Comparison of ENCODE assay signal across 8 mouse cellular contexts in the genomic region with DNA sequence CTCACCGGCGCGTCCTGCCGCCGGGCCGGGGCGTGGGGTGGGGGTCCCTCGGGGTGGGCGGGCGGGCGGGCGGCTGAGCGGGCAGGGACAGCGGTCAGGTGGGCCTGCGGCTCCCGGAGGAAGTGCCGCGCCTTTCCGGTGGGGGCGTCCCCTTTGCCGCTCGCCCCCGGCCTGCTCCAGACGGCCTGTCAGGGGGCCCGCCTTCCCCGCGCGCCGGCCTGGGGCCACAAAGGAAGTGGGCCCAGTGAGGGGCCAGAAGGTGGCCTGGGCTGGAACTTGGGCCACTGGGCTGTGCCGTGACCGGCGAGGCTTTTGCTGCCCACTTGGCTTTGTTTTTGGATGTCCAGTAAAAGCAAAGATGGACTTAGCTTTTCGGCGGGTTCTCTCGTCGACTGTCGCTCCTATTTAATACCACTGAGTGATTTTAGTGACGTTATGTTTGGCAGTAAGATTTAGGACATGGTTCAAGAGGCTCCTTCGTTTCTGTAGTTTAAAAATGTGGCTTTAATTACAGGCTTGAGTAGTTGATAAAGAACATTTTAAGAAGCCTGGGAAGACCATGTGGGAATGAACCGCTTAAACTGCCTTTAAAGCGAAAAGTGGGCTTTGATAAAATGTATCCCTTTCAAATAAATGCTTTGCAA. TPM values are rescaled to one million over a fixed set of nuclear protein-coding genes. Genes with fewer than 3 reads are reported as not detected.
DNase-seq lines count a peak whose midpoint lies in the region; ATAC-seq and TF ChIP-seq lines count a peak whose summit lies in the region.

No protein-coding gene starts in this region.

- H3K9me3 ChIP-seq in forebrain, embryonic 11.5 days (ENCODE audit: control insufficient read depth, low read length): no peaks in the 10 kb centered on the region
- H3K9me3 ChIP-seq in heart, embryonic 16.5 days (replicated peaks; ENCODE audit: control insufficient read depth, low read length): no peaks in the 10 kb centered on the region
- H3K9me3 ChIP-seq in kidney, postnatal 0 days (replicated peaks; ENCODE audit: low read length): no peaks in the 10 kb centered on the region
- H3K9me3 ChIP-seq in neural tube, embryonic 11.5 days (ENCODE audit: control insufficient read depth, low read length): no peaks in the 10 kb centered on the region
- H3K9me3 ChIP-seq in stomach, embryonic 16.5 days (replicated peaks; ENCODE audit: control insufficient read depth, low read length): no peaks in the 10 kb centered on the region

- H3K4me3 ChIP-seq in C2C12 (ENCODE audit: insufficient read depth, poor library complexity, severe bottlenecking): peak overlapping the region; percentile 74
- peak overlapping the region; percentile 89 for H3K4me3 ChIP-seq in forebrain, embryonic 11.5 days (ENCODE audit: low read depth, low read length)
- H3K4me3 ChIP-seq in heart, embryonic 16.5 days (ENCODE audit: low read length): peak overlapping the region; percentile 90
- peak overlapping the region; percentile 83 for H3K4me3 ChIP-seq in kidney, postnatal 0 days (replicated peaks; ENCODE audit: low read depth, low read length)
- peak overlapping the region; percentile 88 for H3K4me3 ChIP-seq in neural tube, embryonic 11.5 days (ENCODE audit: low read depth, low read length)
- peak overlapping the region; percentile 76 for H3K4me3 ChIP-seq in stomach, embryonic 16.5 days (replicated peaks; ENCODE audit: low read length)

- peaks cover 52% of the 10 kb centered on the region for H3K79me2 ChIP-seq in C2C12 (ENCODE audit: control insufficient read depth, insufficient read depth)

- 1% methylated on average over 27 of the region's 41 CpGs for WGBS in forebrain, embryonic 11.5 days
- WGBS in heart, embryonic 16.5 days: under 1% methylated on average over 27 of the region's 41 CpGs
- under 1% methylated on average over 31 of the region's 41 CpGs for WGBS in kidney, postnatal 0 days
- whole genome bisulfite sequencing in neural tube, embryonic 11.5 days: under 1% methylated on average over 25 of the region's 41 CpGs
- WGBS in stomach, embryonic 16.5 days: under 1% methylated on average over 41 of the region's 41 CpGs

- H3K4me1 ChIP-seq in forebrain, embryonic 11.5 days (replicated peaks; ENCODE audit: control insufficient read depth, insufficient read depth, low read length): peaks cover 4% of the 10 kb centered on the region; the same call in 1 of the 2 replicates
- peaks cover 17% of the 10 kb centered on the region for H3K4me1 ChIP-seq in heart, embryonic 16.5 days (ENCODE audit: control insufficient read depth, insufficient read depth, low read length)
- peaks cover 7% of the 10 kb centered on the region; the same call in 1 of the 2 replicates for H3K4me1 ChIP-seq in kidney, postnatal 0 days (replicated peaks; ENCODE audit: insufficient read depth, low read length)
- H3K4me1 ChIP-seq in neural tube, embryonic 11.5 days (ENCODE audit: control insufficient read depth, insufficient read depth, low read length): peaks cover 9% of the 10 kb centered on the region
- peaks cover 13% of the 10 kb centered on the region for H3K4me1 ChIP-seq in stomach, embryonic 16.5 days (ENCODE audit: control insufficient read depth, insufficient read depth, low read length)

- H3K27me3 ChIP-seq in C2C12 (ENCODE audit: control insufficient read depth, insufficient read depth, insufficient read length): no peaks in the 10 kb centered on the region
- H3K27me3 ChIP-seq in forebrain, embryonic 11.5 days (ENCODE audit: control insufficient read depth, insufficient read depth, low read length): no peaks in the 10 kb centered on the region
- no peaks in the 10 kb centered on the region for H3K27me3 ChIP-seq in heart, embryonic 16.5 days (ENCODE audit: control insufficient read depth, insufficient read depth, low read length)
- H3K27me3 ChIP-seq in kidney, postnatal 0 days (ENCODE audit: insufficient read depth, low read length): no peaks in the 10 kb centered on the region
- H3K27me3 ChIP-seq in neural tube, embryonic 11.5 days (ENCODE audit: control insufficient read depth, insufficient read depth, low read length): no peaks in the 10 kb centered on the region
- no peaks in the 10 kb centered on the region for H3K27me3 ChIP-seq in stomach, embryonic 16.5 days (ENCODE audit: control insufficient read depth, insufficient read depth, low read length)

- peak overlapping the region; percentile 96 for H3K27ac ChIP-seq in forebrain, embryonic 11.5 days (ENCODE audit: low read depth, low read length)
- peak overlapping the region; percentile 99 for H3K27ac ChIP-seq in heart, embryonic 16.5 days (ENCODE audit: low read length)
- H3K27ac ChIP-seq in kidney, postnatal 0 days: peak overlapping the region; percentile 98
- peak overlapping the region; percentile 96 for H3K27ac ChIP-seq in neural tube, embryonic 11.5 days (ENCODE audit: low read depth, low read length)
- peak overlapping the region; percentile 99 for H3K27ac ChIP-seq in stomach, embryonic 16.5 days (ENCODE audit: low read length)

- peak overlapping the region; percentile 98 for H3ac ChIP-seq in C2C12 (ENCODE audit: control insufficient read depth, insufficient read length, low read depth)

- H3K79me3 ChIP-seq in C2C12 (ENCODE audit: low read depth): peaks cover 50% of the 10 kb centered on the region

- peaks cover 29% of the 10 kb centered on the region for H3K36me3 ChIP-seq in C2C12 (ENCODE audit: control insufficient read depth, insufficient read depth)
- H3K36me3 ChIP-seq in forebrain, embryonic 11.5 days (ENCODE audit: control insufficient read depth, insufficient read depth, low read length): no peaks in the 10 kb centered on the region; the same call in 1 of the 2 replicates
- no peaks in the 10 kb centered on the region for H3K36me3 ChIP-seq in heart, embryonic 16.5 days (ENCODE audit: control insufficient read depth, insufficient read depth)
- no peaks in the 10 kb centered on the region for H3K36me3 ChIP-seq in kidney, postnatal 0 days (ENCODE audit: insufficient read depth, low read length)
- H3K36me3 ChIP-seq in neural tube, embryonic 11.5 days (ENCODE audit: control insufficient read depth, insufficient read depth, low read length): no peaks in the 10 kb centered on the region
- H3K36me3 ChIP-seq in stomach, embryonic 16.5 days (ENCODE audit: control insufficient read depth, insufficient read depth, low read length): no peaks in the 10 kb centered on the region

- peak overlapping the region; percentile 76 for H3K9ac ChIP-seq in forebrain, embryonic 11.5 days (ENCODE audit: low read length)
- H3K9ac ChIP-seq in heart, embryonic 16.5 days (ENCODE audit: low read length): peak overlapping the region; percentile 95
- peak overlapping the region; percentile 92 for H3K9ac ChIP-seq in kidney, postnatal 0 days (ENCODE audit: low read depth, low read length)
- peak overlapping the region; percentile 82 for H3K9ac ChIP-seq in neural tube, embryonic 11.5 days (ENCODE audit: low read length)
- peak overlapping the region; percentile 92 for H3K9ac ChIP-seq in stomach, embryonic 16.5 days (ENCODE audit: low read length)

- peak overlapping the region; percentile 67 for H3K4me2 ChIP-seq in forebrain, embryonic 11.5 days (ENCODE audit: low read depth, low read length, severe bottlenecking)
- H3K4me2 ChIP-seq in heart, embryonic 16.5 days (ENCODE audit: low read depth, low read length): peak overlapping the region; percentile 84
- peak overlapping the region; percentile 72 for H3K4me2 ChIP-seq in kidney, postnatal 0 days (ENCODE audit: low read length)
- peak overlapping the region; percentile 64 for H3K4me2 ChIP-seq in neural tube, embryonic 11.5 days (ENCODE audit: low read depth)
- peak overlapping the region; percentile 67 for H3K4me2 ChIP-seq in stomach, embryonic 16.5 days (ENCODE audit: low read depth, low read length)

- peak; percentile 76 for ATAC-seq in forebrain, embryonic 11.5 days (replicated peaks; ENCODE audit: low FRiP score)
- peak; percentile 69 for ATAC-seq in heart, embryonic 16.5 days (replicated peaks; ENCODE audit: extremely low read depth, insufficient read depth, low FRiP score)
- peak; percentile 58 for ATAC-seq in kidney, postnatal 0 days (replicated peaks; ENCODE audit: low FRiP score, low read depth)
- ATAC-seq in neural tube, embryonic 11.5 days (ENCODE audit: insufficient read depth, low FRiP score, low TSS enrichment): peak; percentile 61
- ATAC-seq in stomach, embryonic 16.5 days (ENCODE audit: insufficient read depth, low FRiP score): peak; percentile 69

- TF ChIP-seq CTCF in C2C12 (IDR thresholded peaks at IDR 0.05; ENCODE audit: control insufficient read depth, insufficient read depth, insufficient read length): no peak
- TF ChIP-seq CTCF in kidney, postnatal 0 days (IDR thresholded peaks at IDR 0.05; ENCODE audit: low read depth): no peak

- DNase-seq in brain, adult 2 months (ENCODE audit: low read depth, low spot score): peak; percentile 27
- DNase-seq in forebrain, embryonic 11.5 days (ENCODE audit: low spot score): peak; percentile 86
- peak; percentile 67 for DNase-seq in kidney, postnatal 0 days (ENCODE audit: low spot score)
- DNase-seq in lung, adult 18-20 months: peak; percentile 74 to 79
- DNase-seq in neural tube, embryonic 11.5 days (ENCODE audit: low spot score): peak; percentile 69

RNA-seq across cellular contexts. Expression of gene Ccm2, which starts 0.5 kb away (rescaled TPM):
- polyA plus RNA-seq in C2C12 (2012; fragmentation: generic; extraction: Trizol): 90.7 TPM
- 90.8 and 97.2 TPM in 2 replicates for polyA plus RNA-seq in forebrain, embryonic 11.5 days (2014; fragmentation: Nextera tagmentation; extraction: Ambion mirVana)
- 58.7 TPM in 2 replicates for polyA plus RNA-seq in heart, embryonic 16.5 days (2015; fragmentation: Nextera tagmentation; extraction: Ambion mirVana)
- polyA plus RNA-seq in kidney, postnatal 0 days (2015; fragmentation: Nextera tagmentation; extraction: Ambion mirVana): 63.8 and 66.5 TPM in 2 replicates
- 95.8 and 103 TPM in 2 replicates for polyA plus RNA-seq in neural tube, embryonic 11.5 days (2014; fragmentation: Nextera tagmentation; extraction: Ambion mirVana)
- 64.9 and 66.5 TPM in 2 replicates for polyA plus RNA-seq in stomach, embryonic 16.5 days (2015; fragmentation: Nextera tagmentation; extraction: Ambion mirVana)

RNA-seq across cellular contexts. Expression of gene Myo1g, which starts 26.4 kb away (rescaled TPM):
- polyA plus RNA-seq in C2C12 (2012; fragmentation: generic; extraction: Trizol): 0.04 TPM
- 0.16 and 0.63 TPM in 2 replicates for polyA plus RNA-seq in forebrain, embryonic 11.5 days (2014; fragmentation: Nextera tagmentation; extraction: Ambion mirVana)
- polyA plus RNA-seq in heart, embryonic 16.5 days (2015; fragmentation: Nextera tagmentation; extraction: Ambion mirVana): 3.4 and 6.8 TPM in 2 replicates
- polyA plus RNA-seq in kidney, postnatal 0 days (2015; fragmentation: Nextera tagmentation; extraction: Ambion mirVana): 0.42 and 0.83 TPM in 2 replicates
- polyA plus RNA-seq in neural tube, embryonic 11.5 days (2014; fragmentation: Nextera tagmentation; extraction: Ambion mirVana): 0.81 and 0.85 TPM in 2 replicates
- polyA plus RNA-seq in stomach, embryonic 16.5 days (2015; fragmentation: Nextera tagmentation; extraction: Ambion mirVana): 3.5 and 3.9 TPM in 2 replicates

RNA-seq across cellular contexts. Expression of gene Nacad, which starts 58.7 kb away (rescaled TPM):
- polyA plus RNA-seq in C2C12 (2012; fragmentation: generic; extraction: Trizol): 0.96 TPM
- polyA plus RNA-seq in forebrain, embryonic 11.5 days (2014; fragmentation: Nextera tagmentation; extraction: Ambion mirVana): 28.4 and 29.3 TPM in 2 replicates
- 1.0 and 1.1 TPM in 2 replicates for polyA plus RNA-seq in heart, embryonic 16.5 days (2015; fragmentation: Nextera tagmentation; extraction: Ambion mirVana)
- polyA plus RNA-seq in kidney, postnatal 0 days (2015; fragmentation: Nextera tagmentation; extraction: Ambion mirVana): 1.1 TPM in 2 replicates
- 46.5 and 50.1 TPM in 2 replicates for polyA plus RNA-seq in neural tube, embryonic 11.5 days (2014; fragmentation: Nextera tagmentation; extraction: Ambion mirVana)
- 7.2 and 9.4 TPM in 2 replicates for polyA plus RNA-seq in stomach, embryonic 16.5 days (2015; fragmentation: Nextera tagmentation; extraction: Ambion mirVana)

Comparison
In these comparisons a context has a peak if more than half of its experiments do, and no peak if none do; other contexts are left out.
1. Peak in every context shown above with its lines: DNase-seq, ATAC-seq, H3K4me3 ChIP-seq and H3K27ac ChIP-seq.
2. DNase-seq: peak in every context shown above with its lines; median percentile 86 in forebrain, embryonic 11.5 days; 76 in lung, adult 18-20 months; 69 in neural tube, embryonic 11.5 days; 67 in kidney, postnatal 0 days; 27 in brain, adult 2 months.